Mouse (Mus musculus): Measurements from ENCODE around the gene Gps2. TPM values are rescaled to one million over a fixed set of nuclear protein-coding genes. Genes with fewer than 3 reads are reported as not detected.

The Gps2 gene
- total and polyA plus RNA-seq, 2 experiments from 2014 or later = 44.4 to 64.9 TPM

DNA sequence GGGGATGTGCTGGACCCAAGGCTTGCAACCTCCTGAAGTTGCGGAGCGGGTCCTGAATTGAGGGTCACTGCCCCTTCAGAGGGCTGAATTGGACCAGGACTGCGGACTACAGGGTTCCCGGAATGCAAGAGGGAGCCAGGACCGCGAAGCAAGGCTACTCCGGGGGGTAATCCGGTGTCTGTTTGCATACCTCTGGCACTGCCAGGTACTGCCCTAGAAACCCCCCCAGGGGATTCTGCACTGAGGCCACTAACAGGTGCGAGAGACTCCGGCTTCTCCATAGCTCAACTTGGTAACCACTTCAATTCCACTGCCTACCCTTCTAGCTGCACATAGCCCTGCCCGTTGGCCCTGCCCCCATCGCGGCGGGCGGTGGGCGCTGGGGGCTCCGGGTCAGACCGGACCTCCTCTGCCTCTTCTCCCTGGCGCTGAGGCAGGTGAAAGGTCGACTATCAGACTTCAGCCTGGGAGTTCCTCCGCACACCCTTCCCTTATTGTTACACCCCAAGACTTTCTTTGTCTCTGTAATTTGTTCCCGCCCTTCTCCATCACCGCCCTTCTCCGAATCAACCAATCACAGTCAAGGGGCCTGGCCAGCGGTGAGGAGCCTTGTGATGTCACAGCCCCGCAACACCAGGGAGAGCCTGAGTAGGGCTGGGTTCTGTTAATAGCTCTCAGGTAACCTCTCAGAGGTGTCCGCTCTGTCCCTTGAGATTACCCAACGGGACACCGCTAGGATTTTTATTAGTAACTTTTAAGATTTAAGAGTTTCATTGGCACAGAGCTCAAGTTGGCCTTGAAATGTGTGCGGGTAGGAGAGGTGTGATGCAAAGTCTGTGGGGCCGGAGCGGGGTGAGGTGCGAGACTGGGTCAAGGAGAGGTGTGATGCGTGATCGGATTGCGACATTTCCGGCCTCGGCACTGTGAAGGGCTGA is 12.9 kb upstream of the Gps2 start, which contains the start of the genes 2810408A11Rik and Neurl4:
2810408A11Rik (minus strand) TSS at position 517 of the 935 bp plus-strand sequence.
Neurl4 (plus strand) TSS at position 602 of the 935 bp plus-strand sequence.
- Histone ChIP-seq H3K4me1 (ENCODE audit: insufficient read depth) (peaks cover 14% of the 10 kb centered on the region), H3K9me3 (ENCODE audit: low read length) (no peaks in the 10 kb centered on the region), H3K27me3 (ENCODE audit: insufficient read depth, low read length) (no peaks in the 10 kb centered on the region), H3K27ac (ENCODE audit: low read depth, low read length) (peak within 1 kb of the TSS; percentile 91), H3K9ac (peak within 1 kb of the TSS; percentile 74), H3K4me2 (ENCODE audit: low read depth) (peak within 1 kb of the TSS; percentile 89), H3K36me3 (ENCODE audit: insufficient read depth) (peaks cover 24% of the 10 kb centered on the region), H3K4me3 (ENCODE audit: low read depth, low read length) (peak within 1 kb of the TSS; percentile 82)
- DNase-seq (peak; percentile 95), ATAC-seq (peak; percentile 94)
- WGBS = under 1% methylated on average over 38 of the region's 38 CpGs
- no peak for TF ChIP-seq CTCF (IDR thresholded peaks at IDR 0.05; ENCODE audit: low read depth)

DNA sequence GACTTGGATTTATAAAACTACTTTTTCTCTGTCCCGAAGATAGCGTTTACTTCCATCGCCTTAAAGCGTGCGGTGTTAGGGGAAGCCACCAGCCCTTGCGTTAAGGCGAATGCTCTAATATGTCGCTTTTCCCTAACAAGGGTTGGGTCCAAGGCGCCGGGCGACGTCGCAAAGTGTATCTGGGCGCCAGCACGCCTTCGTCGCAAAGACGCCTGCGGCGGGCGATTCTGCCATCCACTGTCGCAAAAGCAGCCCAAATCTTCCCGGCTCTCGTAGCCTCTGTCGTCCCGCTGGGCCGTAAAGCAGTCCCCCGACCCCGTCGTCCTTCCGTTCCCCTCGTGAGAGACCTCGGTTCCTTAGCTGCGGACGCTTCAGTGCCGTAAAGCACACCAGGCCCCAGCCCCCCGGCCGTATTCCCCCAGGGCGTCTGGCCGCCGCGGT is 12.3 kb upstream of the Gps2 start:
- peak; percentile 99 for DNase-seq
- H3K36me3 ChIP-seq (ENCODE audit: insufficient read depth) = peaks cover 31% of the 10 kb centered on the region
- TF ChIP-seq CTCF (IDR thresholded peaks at IDR 0.05; ENCODE audit: low read depth) = no peak
- peaks cover 14% of the 10 kb centered on the region for H3K4me1 ChIP-seq (ENCODE audit: insufficient read depth)
- H3K4me3 ChIP-seq (ENCODE audit: low read depth, low read length) = peak overlapping the region; percentile 82
- H3K9ac ChIP-seq = peak overlapping the region; percentile 74
- under 1% methylated on average over 42 of the region's 42 CpGs for WGBS
- peak overlapping the region; percentile 91 for H3K27ac ChIP-seq (ENCODE audit: low read depth, low read length)
- H3K27me3 ChIP-seq (ENCODE audit: insufficient read depth, low read length) = no peaks in the 10 kb centered on the region
- H3K9me3 ChIP-seq (ENCODE audit: low read length) = no peaks in the 10 kb centered on the region
- ATAC-seq = peak; percentile 84
- H3K4me2 ChIP-seq (ENCODE audit: low read depth) = peak overlapping the region; percentile 89

DNA sequence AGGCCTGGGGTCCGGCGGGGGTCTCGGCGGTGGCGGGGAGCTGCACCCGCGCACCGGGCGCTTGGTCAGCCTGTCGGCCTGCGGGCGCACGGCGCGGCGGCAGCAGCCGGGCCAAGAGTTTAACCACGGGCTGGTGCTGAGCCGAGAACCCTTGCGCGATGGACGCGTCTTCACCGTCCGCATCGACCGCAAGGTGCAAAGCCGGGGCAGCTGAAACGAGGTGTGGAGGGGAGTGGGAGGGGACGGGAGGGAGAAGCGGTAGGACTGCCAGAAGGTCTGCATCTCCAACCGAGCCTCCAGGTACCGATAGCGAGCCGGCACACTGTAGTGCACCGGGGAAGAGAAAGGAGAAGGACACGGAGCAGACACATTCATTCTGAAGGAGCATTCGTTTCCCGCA is 11.7 kb upstream of the Gps2 start:
- Histone ChIP-seq H3K27ac (ENCODE audit: low read depth, low read length) (peak overlapping the region; percentile 91), H3K4me3 (ENCODE audit: low read depth, low read length) (peak overlapping the region; percentile 82), H3K9me3 (ENCODE audit: low read length) (no peaks in the 10 kb centered on the region), H3K4me2 (ENCODE audit: low read depth) (peak overlapping the region; percentile 89), H3K9ac (peak overlapping the region; percentile 74), H3K36me3 (ENCODE audit: insufficient read depth) (peaks cover 37% of the 10 kb centered on the region), H3K27me3 (ENCODE audit: insufficient read depth, low read length) (no peaks in the 10 kb centered on the region), H3K4me1 (ENCODE audit: insufficient read depth) (peaks cover 14% of the 10 kb centered on the region)
- TF ChIP-seq CTCF (IDR thresholded peaks at IDR 0.05; ENCODE audit: low read depth) = no peak
- peak; percentile 26 for DNase-seq
- ATAC-seq = no peak
- WGBS = under 1% methylated on average over 36 of the region's 39 CpGs

DNA sequence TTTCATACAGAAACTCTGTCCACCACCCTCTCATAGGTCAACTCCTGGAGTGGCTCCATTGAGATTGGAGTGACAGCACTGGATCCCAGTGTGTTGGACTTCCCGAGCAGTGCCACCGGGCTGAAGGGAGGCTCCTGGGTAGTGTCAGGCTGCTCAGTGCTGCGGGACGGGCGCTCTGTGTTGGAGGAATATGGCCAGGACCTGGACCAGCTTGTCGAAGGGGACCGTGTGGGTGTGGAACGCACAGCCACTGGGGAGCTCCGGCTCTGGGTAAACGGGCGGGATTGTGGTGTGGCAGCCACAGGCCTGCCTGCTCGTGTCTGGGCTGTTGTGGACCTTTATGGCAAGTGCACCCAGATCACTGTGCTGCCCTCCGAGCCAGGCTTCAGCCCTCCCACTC is 10.7 kb upstream of the Gps2 start:
- H3K4me3 ChIP-seq (ENCODE audit: low read depth, low read length) = no peak overlapping the region
- 88% methylated on average over 13 of the region's 13 CpGs for WGBS
- H3K4me1 ChIP-seq (ENCODE audit: insufficient read depth) = peaks cover 14% of the 10 kb centered on the region
- H3K4me2 ChIP-seq (ENCODE audit: low read depth) = peak overlapping the region; percentile 89; the same call in 1 of the 2 replicates
- no peak for TF ChIP-seq CTCF (IDR thresholded peaks at IDR 0.05; ENCODE audit: low read depth)
- ATAC-seq (no peak), DNase-seq (no peak)
- no peak overlapping the region for H3K27ac ChIP-seq (ENCODE audit: low read depth, low read length)
- no peaks in the 10 kb centered on the region for H3K27me3 ChIP-seq (ENCODE audit: insufficient read depth, low read length)
- H3K36me3 ChIP-seq (ENCODE audit: insufficient read depth) = peaks cover 47% of the 10 kb centered on the region
- H3K9ac ChIP-seq = no peak overlapping the region
- no peaks in the 10 kb centered on the region for H3K9me3 ChIP-seq (ENCODE audit: low read length)

DNA sequence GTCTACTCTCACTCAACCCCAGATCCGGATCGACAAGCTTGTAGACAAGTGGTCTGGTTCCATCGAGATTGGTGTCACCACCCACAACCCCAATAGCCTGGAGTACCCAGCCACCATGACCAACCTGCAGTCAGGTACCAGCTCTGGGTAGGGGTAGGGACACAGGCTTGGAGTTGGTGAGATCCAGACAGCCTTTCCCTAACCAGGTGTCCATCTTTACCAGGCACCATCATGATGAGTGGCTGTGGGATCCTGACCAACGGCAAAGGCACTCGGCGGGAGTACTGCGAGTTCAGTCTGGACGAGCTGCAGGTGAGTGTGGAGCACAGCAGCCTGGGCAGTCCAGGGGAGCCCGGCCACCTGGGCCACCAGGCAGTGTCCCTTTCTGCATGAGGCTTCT is 9.4 kb upstream of the Gps2 start:
- DNase-seq (no peak), ATAC-seq (no peak)
- Histone ChIP-seq H3K4me3 (ENCODE audit: low read depth, low read length) (no peak overlapping the region), H3K9ac (no peak overlapping the region), H3K36me3 (ENCODE audit: insufficient read depth) (peaks cover 60% of the 10 kb centered on the region), H3K9me3 (ENCODE audit: low read length) (no peaks in the 10 kb centered on the region), H3K4me1 (ENCODE audit: insufficient read depth) (peaks cover 9% of the 10 kb centered on the region), H3K4me2 (ENCODE audit: low read depth) (no peak overlapping the region), H3K27me3 (ENCODE audit: insufficient read depth, low read length) (no peaks in the 10 kb centered on the region), H3K27ac (ENCODE audit: low read depth, low read length) (no peak overlapping the region)
- TF ChIP-seq CTCF (IDR thresholded peaks at IDR 0.05; ENCODE audit: low read depth) = no peak
- 95% methylated on average over 9 of the region's 9 CpGs for WGBS

DNA sequence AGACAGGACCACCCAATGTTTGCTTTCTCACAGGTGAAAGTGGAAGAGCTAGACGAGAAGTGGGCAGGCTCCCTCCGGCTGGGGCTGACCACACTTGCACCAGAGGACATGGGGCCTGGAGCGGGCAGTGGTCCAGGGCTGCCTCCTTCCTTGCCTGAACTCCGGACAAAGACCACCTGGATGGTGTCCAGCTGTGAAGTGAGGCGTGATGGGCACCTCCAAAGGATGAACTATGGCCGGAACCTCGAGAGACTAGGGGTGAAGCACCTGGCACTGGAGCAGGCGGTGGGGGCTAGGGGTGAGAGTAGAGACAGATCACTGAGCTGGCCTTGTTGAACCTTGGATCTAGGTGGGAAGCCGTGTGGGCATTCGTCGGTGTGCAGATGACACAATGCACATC is 5.0 kb upstream of the Gps2 start:
- Histone ChIP-seq H3K27me3 (ENCODE audit: insufficient read depth, low read length) (no peaks in the 10 kb centered on the region), H3K4me2 (ENCODE audit: low read depth) (no peak overlapping the region), H3K4me1 (ENCODE audit: insufficient read depth) (no peaks in the 10 kb centered on the region), H3K4me3 (ENCODE audit: low read depth, low read length) (no peak overlapping the region), H3K27ac (ENCODE audit: low read depth, low read length) (no peak overlapping the region), H3K36me3 (ENCODE audit: insufficient read depth) (peaks cover 99% of the 10 kb centered on the region), H3K9ac (no peak overlapping the region), H3K9me3 (ENCODE audit: low read length) (no peaks in the 10 kb centered on the region)
- WGBS = 89% methylated on average over 11 of the region's 11 CpGs
- TF ChIP-seq CTCF (IDR thresholded peaks at IDR 0.05; ENCODE audit: low read depth) = no peak
- DNase-seq (no peak), ATAC-seq (no peak)

DNA sequence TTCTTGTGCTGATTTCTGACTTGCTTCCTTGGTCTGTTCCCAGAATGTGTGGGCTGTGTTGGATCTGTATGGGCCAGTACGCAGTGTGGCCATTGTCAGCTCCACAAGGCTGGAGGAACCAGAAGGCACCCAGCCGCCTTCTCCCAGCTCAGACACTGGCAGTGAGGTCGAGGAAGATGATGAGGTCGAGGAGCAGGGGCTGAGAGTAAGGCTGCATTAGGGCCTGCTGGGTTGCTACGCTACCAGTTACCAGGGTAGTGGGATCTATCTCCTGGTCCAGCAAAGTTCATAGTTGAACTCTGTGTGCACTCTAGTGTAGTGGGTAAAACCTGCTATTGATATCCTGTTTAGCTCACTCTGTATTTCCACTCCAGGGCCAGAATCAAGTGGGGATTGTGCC is 4.5 kb upstream of the Gps2 start:
- no peak for TF ChIP-seq CTCF (IDR thresholded peaks at IDR 0.05; ENCODE audit: low read depth)
- no peak for DNase-seq
- H3K27me3 ChIP-seq (ENCODE audit: insufficient read depth, low read length) = no peaks in the 10 kb centered on the region
- peaks cover 94% of the 10 kb centered on the region for H3K36me3 ChIP-seq (ENCODE audit: insufficient read depth)
- H3K27ac ChIP-seq (ENCODE audit: low read depth, low read length) = no peak overlapping the region
- H3K4me2 ChIP-seq (ENCODE audit: low read depth) = no peak overlapping the region
- no peak overlapping the region for H3K4me3 ChIP-seq (ENCODE audit: low read depth, low read length)
- ATAC-seq = no peak
- 89% methylated on average over 5 of the region's 5 CpGs for WGBS
- no peaks in the 10 kb centered on the region for H3K9me3 ChIP-seq (ENCODE audit: low read length)
- H3K9ac ChIP-seq = no peak overlapping the region
- no peaks in the 10 kb centered on the region for H3K4me1 ChIP-seq (ENCODE audit: insufficient read depth)

Measured in forebrain, postnatal 0 days (tissue).